Mouse (Mus musculus): Measurements from ENCODE around the gene Slc38a10.

Slc38a10 gene

DNA sequence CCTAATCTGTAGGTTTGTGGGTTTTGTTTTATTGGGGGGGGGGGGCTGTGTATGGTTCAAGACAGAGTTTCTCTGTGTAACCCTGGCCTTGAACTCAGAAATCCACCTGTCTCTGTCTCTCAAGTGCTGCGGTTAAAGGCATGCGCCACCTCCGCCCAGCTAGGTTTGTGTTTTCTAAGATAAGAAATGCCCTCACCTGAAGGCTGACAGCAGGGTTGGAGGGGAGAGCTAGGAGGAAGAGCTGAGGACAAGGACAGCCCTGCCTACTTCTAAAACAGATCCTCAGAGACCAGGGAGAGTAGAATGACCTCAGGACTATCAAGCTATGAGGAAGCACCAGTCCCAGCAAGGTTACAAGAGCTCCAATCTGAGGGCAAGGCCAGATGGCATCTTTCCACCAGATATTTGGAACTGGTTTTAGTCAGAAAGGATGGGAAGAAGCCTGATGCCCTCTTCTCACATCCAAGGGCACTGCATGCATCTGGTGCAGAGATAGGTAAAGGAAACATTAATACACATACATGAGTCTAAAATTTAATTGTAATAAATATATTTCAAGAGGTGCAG, 47.6 kb downstream of the Slc38a10 start:
- no peak for DNase-seq (ENCODE audit: low spot score in 2 of 2)

DNA sequence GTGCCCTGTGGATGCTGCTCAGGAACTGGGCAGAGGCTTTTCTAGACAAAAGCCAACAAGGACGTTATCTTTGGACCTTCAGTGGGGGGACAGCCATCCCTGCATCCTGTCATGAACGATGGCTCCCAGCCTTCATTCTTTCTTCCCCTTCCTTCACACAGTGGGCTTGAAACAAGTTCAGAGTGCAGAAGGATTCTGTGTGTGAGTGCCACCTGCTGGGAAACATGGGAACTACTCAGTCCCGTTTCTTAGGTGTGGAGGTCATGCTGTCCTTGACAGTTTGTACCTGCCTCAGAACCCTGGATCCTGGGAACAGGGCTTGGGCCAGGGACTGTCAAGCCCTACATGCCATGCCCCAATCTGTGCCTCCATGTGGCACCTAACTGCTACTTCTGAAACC, 50.1 kb downstream of the Slc38a10 start:
- DNase-seq (ENCODE audit: low spot score in 2 of 2) = peak; percentile 52 to 71

DNA sequence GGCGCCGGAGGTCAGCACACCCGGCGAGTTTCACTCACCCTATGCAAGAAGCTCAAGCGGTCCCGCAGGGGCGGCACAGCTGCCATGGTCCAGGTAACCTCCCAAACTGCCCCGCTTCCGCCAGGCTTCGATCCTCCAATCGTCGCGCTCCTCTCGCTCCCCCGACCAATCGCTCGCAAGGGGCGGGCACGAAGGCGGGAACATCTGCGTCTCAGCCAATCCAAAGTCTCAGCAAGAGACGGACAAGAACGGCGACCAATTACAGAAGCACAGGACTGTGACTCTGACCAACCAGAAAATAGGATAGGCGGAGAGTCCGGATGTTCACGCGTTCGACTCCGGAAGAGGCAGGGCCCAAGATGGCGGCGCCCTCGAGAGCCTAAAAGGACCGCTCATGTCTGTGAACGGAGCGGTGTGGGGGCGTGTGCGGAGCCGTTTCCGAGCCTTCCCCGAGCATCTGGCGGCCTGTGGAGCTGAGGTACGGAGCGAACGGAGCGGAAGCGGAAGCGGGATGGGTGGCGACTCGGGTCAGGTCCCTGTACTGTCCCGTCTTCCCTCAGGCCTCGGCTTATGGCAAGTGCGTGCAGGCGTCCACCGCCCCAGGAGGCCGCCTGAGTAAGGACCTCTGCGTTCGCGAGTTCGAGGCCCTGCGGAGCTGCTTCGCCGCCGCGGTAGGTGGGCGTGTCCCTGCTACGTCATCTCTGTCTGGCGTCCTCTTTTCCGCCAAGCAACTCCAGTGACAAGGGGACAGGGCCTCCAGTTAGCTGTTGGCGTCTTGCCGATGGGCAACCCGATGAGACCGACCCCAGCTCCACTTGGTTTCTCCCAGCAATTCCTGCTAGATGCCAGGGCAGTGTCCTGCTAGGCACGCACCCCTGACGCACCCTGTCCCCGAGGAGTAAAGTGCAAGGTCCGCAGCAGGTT, 52.3 kb downstream of the Slc38a10 start, which contains the start of the genes Tepsin and Ndufaf8:
Gene Tepsin (minus strand): TSS at position 144 of the 924 bp plus-strand sequence.
Gene Ndufaf8 (plus strand): TSS at position 341 of the 924 bp plus-strand sequence.
- DNase-seq (ENCODE audit: low spot score in 2 of 2) = peak; percentile 97

DNA sequence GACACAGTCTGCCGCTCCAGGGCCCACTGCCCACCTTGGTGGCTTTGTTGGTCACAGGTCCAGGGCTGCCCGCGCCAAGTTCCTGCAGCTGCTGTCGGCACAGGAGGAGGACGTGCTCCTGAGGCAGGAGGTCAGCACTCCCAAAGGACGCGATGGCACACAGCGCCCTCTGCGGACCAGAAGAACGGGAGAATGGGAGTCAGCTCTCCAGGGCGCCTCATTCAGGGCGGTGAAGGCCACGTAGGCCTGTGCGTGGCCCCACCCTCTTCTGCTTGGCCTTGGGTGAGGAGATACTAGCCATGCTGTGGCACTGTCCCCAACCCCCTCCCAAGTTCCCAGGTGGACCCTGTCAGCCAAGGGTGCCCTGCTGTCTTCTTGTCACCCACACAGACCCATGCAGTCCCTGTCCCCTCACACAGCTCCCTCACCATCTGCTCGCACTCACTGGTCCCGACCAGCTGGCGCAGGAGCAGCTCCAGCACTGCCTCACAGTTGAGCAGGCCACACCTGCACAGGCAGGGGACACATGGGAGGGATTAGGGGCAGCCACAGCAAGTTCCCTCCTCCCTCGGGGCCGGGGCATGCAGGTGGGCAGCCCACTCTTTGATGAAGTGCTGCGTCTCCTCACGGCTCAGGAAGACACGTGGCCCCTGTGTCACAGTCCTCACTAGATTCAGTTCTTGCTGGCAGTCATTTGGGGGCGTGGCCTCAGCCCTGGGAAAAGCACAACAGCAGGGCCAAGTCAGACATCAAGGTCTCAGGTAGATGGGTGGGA, 58.1 kb downstream of the Slc38a10 start:
- DNase-seq (ENCODE audit: low spot score in 2 of 2) = peak; percentile 44 to 63

- no peak for DNase-seq (ENCODE audit: low spot score in 2 of 2)
Observed at GRCm38 (mm10) chr11:120090661-120091060, 60.5 kb downstream of the Slc38a10 start.

GRCm38 (mm10) chr11:120086702-120087152, 64.4 kb downstream of the Slc38a10 start, which contains the start of gene Cep131:
TSS of gene Cep131 (minus strand) at chr11:120086827.
- DNase-seq (ENCODE audit: low spot score in 2 of 2) = peak; percentile 97 to 98

DNA sequence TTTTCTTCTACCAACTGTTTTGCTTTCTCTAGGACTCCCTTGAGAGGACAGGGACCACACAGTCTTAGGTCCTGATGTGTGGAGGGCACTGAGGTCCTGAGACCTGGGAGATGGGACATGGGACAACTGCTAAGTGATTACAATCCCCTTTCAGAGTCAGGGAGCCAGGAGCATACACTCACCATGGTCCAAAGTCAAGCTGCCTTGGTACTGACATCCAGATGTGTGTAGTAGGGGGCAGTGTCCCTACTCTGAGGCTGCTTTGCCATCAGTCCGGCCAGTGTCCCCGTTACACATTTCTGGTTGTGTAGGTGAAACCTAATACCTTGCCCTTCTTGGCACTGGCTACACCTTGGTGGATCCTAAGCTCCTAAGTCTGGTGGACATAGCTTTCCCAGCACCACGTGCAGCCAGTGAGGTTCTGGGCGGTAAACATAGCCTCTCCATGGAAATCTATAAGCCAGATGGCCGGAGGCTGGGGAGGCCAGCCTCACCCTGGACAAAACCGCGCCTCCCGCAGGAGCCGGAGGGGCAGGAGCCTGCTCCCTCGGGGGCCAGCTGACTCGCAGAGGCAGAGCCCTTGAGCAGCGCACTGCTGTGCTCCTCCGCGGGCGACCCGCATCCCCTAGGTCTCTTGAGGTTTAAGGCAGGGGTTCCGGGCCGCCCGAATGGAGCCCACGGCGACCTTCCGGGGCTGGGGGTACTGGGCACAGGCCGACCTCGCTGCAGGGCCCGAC, 65.1 kb downstream of the Slc38a10 start:
- peak in 1 of 2 experiments; percentile 37 for DNase-seq (ENCODE audit: low spot score in 2 of 2)

GRCm38 (mm10) chr11:120080282-120080681, 70.9 kb downstream of the Slc38a10 start:
- no peak for DNase-seq (ENCODE audit: low spot score in 2 of 2)

GRCm38 (mm10) chr11:120076191-120076590, 75.0 kb downstream of the Slc38a10 start:
- DNase-seq (ENCODE audit: low spot score in 2 of 2) = no peak

GRCm38 (mm10) chr11:120072986-120073647, 78.0 kb downstream of the Slc38a10 start:
- DNase-seq (ENCODE audit: low spot score in 2 of 2) = no peak

DNA sequence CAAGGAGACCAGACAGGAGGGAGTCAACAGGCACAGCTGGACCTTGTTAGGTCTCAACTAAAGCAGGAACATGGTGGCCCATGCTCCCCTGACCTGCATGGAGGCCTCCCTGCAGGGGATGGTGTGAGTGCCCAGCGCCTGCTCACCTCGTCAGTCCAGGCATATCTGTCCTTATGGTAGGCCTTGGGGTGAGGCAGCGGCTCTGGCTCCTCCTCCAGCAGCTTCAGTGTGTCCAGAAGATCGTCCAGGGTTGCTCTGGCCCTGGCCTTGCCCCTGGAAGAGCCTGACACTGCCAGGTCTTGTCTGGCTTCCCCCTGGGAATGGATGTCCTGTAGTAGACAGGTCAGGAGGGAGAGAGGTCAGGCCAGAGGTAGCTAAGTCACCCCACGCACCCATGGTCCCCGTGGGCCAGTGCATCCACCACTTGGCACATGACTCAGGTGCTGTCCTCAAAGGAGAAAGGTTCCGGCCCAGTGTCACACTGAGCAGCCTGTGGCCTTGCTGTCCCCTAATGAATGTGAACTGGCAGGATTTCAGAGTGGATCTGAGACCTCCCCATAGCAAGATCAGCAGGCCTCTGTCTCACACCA, 79.3 kb downstream of the Slc38a10 start:
- no peak for DNase-seq (ENCODE audit: low spot score in 2 of 2)

DNA sequence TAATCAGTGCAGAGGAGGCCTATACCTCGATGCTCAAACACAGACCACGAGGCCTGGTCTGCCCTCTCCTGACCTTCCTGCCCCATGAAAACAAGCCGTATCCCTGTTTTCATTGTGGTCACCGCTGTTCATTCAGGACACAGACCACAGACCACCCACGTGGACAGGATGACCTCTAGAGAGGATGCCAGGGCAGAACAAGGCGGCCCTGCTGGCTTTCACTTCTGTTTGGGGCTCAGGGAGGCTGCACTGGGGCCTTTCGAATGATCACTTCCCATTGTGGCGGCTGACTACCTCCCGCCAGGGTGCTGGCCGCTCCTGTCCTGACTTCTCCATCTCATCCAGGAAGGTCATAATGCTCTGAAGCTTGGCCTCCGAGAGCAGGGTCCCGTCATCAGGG, 80.1 kb downstream of the Slc38a10 start:
- DNase-seq (ENCODE audit: low spot score in 2 of 2) = no peak

DNA sequence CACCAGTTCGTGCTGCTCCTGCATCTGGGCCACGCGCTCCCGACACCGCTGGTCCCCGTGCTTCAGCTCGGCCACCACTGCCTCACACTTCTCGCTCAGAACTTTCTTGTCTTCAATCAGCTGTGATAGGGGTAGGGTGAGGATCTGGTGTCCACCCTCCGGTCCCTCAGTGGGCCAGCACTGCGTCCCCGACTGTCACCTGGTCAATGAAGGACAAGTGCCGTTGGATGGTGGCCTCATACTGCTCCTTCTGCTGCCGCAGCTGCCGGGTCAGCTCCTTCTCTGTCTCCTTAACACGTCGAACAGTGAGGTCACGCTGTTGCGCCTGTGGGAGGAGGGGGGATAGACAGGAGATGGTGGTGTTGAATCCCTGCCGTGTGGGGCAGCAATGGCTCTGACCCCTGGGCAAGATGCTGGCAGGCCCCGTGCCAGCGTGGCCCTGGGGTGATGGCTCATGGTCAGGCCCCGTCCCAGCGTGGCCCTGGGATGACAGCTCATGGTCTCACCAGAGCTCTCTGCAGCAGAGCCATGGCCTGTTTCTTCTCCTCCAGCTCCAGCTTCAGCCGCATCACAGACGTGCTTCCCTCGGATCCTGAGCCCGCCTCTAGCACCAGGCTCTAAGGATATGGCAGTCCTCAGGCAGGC, 80.7 kb downstream of the Slc38a10 start:
- no peak for DNase-seq (ENCODE audit: low spot score in 2 of 2)

GRCm38 (mm10) chr11:120069261-120069660, 81.9 kb downstream of the Slc38a10 start:
- DNase-seq (ENCODE audit: low spot score in 2 of 2) = no peak

- DNase-seq (ENCODE audit: low spot score in 2 of 2) = no peak
Observed at GRCm38 (mm10) chr11:120067834-120068233, 83.3 kb downstream of the Slc38a10 start.

GRCm38 (mm10) chr11:120065291-120065690, 85.9 kb downstream of the Slc38a10 start:
- DNase-seq (ENCODE audit: low spot score in 2 of 2) = peak; percentile 32 to 80

DNA sequence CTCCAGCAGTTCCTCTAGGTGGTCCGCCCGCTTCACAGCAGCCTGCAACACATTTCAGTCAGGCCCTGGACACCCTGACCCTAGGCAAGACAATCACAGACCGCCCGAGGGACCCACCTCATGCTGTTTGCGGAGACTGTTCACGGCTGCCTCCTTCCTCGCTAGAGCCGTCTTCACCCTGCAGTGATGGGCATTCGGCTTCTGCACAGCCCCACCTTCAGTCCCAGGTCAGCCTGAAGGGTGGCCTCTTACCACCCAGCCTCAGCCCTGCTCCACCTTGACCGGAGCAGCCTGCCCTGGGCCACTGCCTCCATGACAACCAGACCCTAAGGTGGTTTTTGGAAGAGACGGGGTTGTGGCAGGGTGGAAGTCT, 86.5 kb downstream of the Slc38a10 start:
- no peak for DNase-seq (ENCODE audit: low spot score in 2 of 2)

DNA sequence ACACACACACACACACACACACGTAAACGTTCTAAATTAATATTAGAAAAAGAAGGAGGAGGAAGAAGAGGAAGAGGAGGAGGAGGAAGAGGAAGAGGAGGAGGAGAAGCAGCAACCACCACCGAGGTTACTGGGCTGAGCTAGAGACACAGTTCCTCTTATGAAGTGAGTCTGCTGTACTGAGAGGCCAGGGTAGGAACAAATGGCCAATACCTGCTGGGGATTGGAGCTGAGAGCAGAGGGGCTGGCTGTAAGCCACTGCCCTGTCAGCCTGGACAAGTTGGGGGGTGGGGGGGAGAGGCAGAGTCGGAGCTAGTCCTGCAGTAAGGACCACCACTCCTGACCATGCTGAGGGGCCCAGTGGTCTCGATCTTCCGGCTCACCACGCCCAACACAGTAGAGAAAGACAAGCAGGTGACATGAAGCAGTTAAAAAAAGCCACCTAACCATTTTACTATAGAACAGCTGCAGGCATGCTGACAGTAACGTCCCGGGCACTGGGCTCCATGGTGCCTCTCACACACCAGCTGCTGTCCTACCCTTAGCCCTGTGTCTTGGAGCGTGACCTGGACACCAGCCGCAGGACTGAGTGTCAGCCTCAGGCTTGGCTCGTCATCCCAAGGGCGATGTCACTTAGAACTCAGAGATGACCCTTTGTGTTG, 87.0 kb downstream of the Slc38a10 start:
- DNase-seq (ENCODE audit: low spot score in 2 of 2) = no peak

DNA sequence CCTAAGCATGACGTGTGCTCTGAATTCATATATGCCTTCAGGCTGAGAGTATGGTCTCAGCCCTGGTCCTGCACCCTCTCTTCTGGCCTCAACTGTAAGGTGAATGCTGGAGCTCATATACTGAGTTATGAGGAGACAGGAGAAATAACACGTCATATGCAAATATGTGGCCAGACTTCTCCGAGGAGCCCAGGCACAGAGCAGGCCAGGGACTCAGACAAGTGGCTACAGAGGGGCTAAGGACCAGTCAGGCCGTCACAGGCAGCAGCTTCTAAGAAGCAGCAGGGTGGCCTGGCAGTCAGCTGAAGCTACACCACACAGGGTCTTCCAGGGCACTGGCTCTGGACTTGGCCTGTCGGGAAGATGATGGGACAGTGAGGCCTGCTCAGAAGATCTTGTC, 87.8 kb downstream of the Slc38a10 start:
- DNase-seq (ENCODE audit: low spot score in 2 of 2) = no peak
